ENCODE assay signal across 8 mouse cellular contexts in the genomic region with DNA sequence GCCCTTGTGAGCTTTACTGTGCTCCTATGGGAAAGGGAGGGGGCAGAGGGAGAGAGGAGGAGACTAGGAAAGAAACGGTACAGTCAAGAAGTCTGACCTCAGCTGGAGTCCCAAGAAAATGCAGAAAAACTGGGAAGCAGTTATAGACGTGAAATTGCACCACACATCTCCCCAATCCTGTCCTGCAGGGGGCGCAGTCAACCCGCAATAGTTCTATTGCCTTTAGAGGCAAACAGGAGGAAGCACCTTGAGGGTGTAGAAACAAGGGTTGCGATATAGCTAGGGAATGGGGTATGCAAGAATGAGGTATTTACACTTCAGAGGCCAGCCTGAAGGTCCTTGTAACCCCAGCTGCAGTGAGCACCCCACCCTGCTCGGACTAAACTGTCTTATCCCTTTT.
DNase-seq lines count a peak whose midpoint lies in the region; ATAC-seq and TF ChIP-seq lines count a peak whose summit lies in the region.

No protein-coding gene starts in this region.

- H3K9me3 ChIP-seq in limb, embryonic 10.5 days (replicated peaks) = no peaks in the 10 kb centered on the region

- peak; percentile 82 for ATAC-seq in erythroblast, adult 5-6 weeks (replicated peaks; ENCODE audit: low FRiP score, poor library complexity, severe bottlenecking)

- peak; percentile 83 for TF ChIP-seq CTCF in kidney, adult 2 months (conservative IDR thresholded peaks at IDR 0.05; ENCODE audit: insufficient read depth, insufficient read length, low read depth, low read length)

- no peaks in the 10 kb centered on the region for H3K27me3 ChIP-seq in kidney, adult 2 months (replicated peaks; ENCODE audit: control insufficient read depth, insufficient read depth, low read length)
- H3K27me3 ChIP-seq in limb, embryonic 10.5 days (ENCODE audit: low read depth, poor library complexity, severe bottlenecking) = no peaks in the 10 kb centered on the region

- TF ChIP-seq POLR2A in kidney, adult 2 months (IDR thresholded peaks at IDR 0.05; ENCODE audit: low read depth, low read length) = no peak

- no peaks in the 10 kb centered on the region for H3K36me3 ChIP-seq in kidney, adult 2 months (ENCODE audit: control insufficient read depth, insufficient read depth, low read length)
- no peaks in the 10 kb centered on the region for H3K36me3 ChIP-seq in limb, embryonic 10.5 days

- H3K4me1 ChIP-seq in kidney, adult 2 months (ENCODE audit: control insufficient read depth, insufficient read depth, low read length) = no peaks in the 10 kb centered on the region
- H3K4me1 ChIP-seq in limb, embryonic 10.5 days = no peaks in the 10 kb centered on the region

- peak; percentile 25 for DNase-seq in ovary, postnatal 14 days (ENCODE audit: low spot score)
- no peak for DNase-seq in ovary, postnatal 10 days (ENCODE audit: low spot score)
- DNase-seq in adrenal gland, postnatal 4 days (ENCODE audit: low spot score in 2 of 2) = peak; percentile 23 to 51
- peak; percentile 57 for DNase-seq in kidney, adult 2 months
- DNase-seq in limb, embryonic 10.5 days (ENCODE audit: low spot score) = peak; percentile 42
- DNase-seq in right cerebral cortex, postnatal 10 days (ENCODE audit: low spot score in 2 of 2) = peak; percentile 55 to 77
- peak; percentile 38 for DNase-seq in urinary bladder, postnatal 25 days (ENCODE audit: low spot score)

- H3K27ac ChIP-seq in kidney, adult 2 months (ENCODE audit: insufficient read depth, low read depth, low read length) = no peak overlapping the region
- no peak overlapping the region for H3K27ac ChIP-seq in limb, embryonic 10.5 days

- WGBS in kidney, adult 2 months = 19% methylated on average over 6 of the region's 6 CpGs
- WGBS in limb, embryonic 10.5 days = 15% methylated on average over 6 of the region's 6 CpGs

- no peak overlapping the region for H3K4me3 ChIP-seq in kidney, adult 2 months (ENCODE audit: insufficient read depth, low read depth, low read length)
- H3K4me3 ChIP-seq in limb, embryonic 10.5 days = no peak overlapping the region
